Mouse (Mus musculus) hindbrain, embryonic 12.5 days (tissue): ENCODE results near the gene Cd53. TPM values are rescaled to one million over a fixed set of nuclear protein-coding genes. Genes with fewer than 3 reads are reported as not detected.

Source experiments
- ATAC-seq: fragments of 200-750 bp; cut with Nextera tagmentation; 2 replicates; pipeline ENCODE4 v1.8.0; 2017; ENCODE audit warnings: moderate TSS enrichment; ENCODE audit not compliant: low FRiP score
- H3K27ac ChIP-seq: fragments of 300-500 bp; sonication (generic); 2 replicates; pipeline ENCODE4 v1.5.1; 2016; ENCODE audit warnings: mild to moderate bottlenecking
- H3K27me3 ChIP-seq: fragments of 300-500 bp; sonication (generic); 2 replicates; pipeline ENCODE4 v1.6.1; 2016; ENCODE audit warnings: mild to moderate bottlenecking
- H3K36me3 ChIP-seq: fragments of 300-500 bp; sonication (generic); 2 replicates; pipeline ENCODE4 v1.6.1; 2016; ENCODE audit warnings: mild to moderate bottlenecking
- H3K4me1 ChIP-seq: fragments of 300-500 bp; sonication (generic); 2 replicates; pipeline ENCODE4 v1.6.1; 2016
- H3K4me2 ChIP-seq: fragments of 300-500 bp; sonication (generic); replicated peaks from 2 replicates; pipeline ENCODE4 v1.6.1; 2016; ENCODE audit warnings: mild to moderate bottlenecking
- H3K4me3 ChIP-seq: fragments of 300-500 bp; sonication (generic); 2 replicates; pipeline ENCODE4 v1.5.1; 2016; ENCODE audit warnings: mild to moderate bottlenecking
- H3K9ac ChIP-seq: fragments of 300-500 bp; sonication (generic); 2 replicates; pipeline ENCODE4 v1.6.1; 2016; ENCODE audit warnings: mild to moderate bottlenecking, moderate library complexity
- H3K9me3 ChIP-seq: fragments of 300-500 bp; sonication (generic); replicated peaks from 2 replicates; pipeline ENCODE4 v1.6.1; 2016; ENCODE audit warnings: mild to moderate bottlenecking
- WGBS: fragments of 180-500 bp; shearing (Covaris S2); methylation state at CpG from one replicate; pipeline ENCODE4 v1.1.7; 2016; 5-methylcytosine and 5-hydroxymethylcytosine counted together
- polyA plus RNA-seq: library from polyadenylated mRNA; unstranded; fragments of >200 nt; fragmentation: Nextera tagmentation; extraction: Ambion mirVana; gene quantifications from 2 replicates; pipeline ENCODE4 v1.2.1, GENCODE M21; 2016

Cd53 gene
- polyA plus RNA-seq, 1 experiment from 2014 or later: 4.1 TPM

DNA sequence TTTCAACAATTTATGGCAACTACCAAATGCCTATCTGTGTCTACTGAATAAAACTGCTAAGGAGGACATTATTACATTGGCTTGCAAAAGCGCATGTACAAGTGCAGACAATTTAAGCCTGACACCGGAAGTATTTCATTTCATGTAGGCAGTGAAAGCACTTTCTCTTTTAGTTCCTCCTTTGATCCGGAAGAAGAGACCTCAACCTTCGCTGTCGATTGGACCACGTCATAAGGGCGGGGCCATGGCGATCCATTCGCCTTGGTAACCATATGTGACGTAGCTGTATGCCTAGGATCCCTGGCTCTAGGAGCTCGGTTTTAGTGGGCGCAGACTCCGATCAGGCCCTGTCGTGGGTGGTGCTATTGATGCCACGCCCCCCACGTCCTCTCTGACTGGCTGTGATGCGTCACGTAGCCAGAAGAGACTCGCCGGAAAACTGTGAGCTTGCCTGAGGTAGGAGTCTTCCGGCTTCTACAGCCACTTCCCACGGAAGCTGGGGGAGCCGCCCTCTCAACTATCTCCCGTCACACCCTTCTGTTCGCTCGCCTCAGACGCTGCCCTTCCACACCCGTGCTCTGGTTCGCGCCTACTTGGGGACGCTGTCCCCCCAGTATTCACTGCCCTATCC, 68.4 kb downstream of the Cd53 start:
- Histone ChIP-seq H3K4me1 (no peaks in the 10 kb centered on the region), H3K4me3 (peak overlapping the region; percentile 60), H3K27me3 (peaks cover 4% of the 10 kb centered on the region; the same call in 1 of the 2 replicates), H3K27ac (peak overlapping the region; percentile 93), H3K9me3 (peaks cover 3% of the 10 kb centered on the region; the same call in 1 of the 2 replicates), H3K4me2 (peak overlapping the region; percentile 60), H3K9ac (peak overlapping the region; percentile 69), H3K36me3 (no peaks in the 10 kb centered on the region)
- peak; percentile 99 for ATAC-seq
- 2% methylated on average over 31 of the region's 31 CpGs for WGBS

Other genes starting within 250 kb of the Cd53 start
- gene Dram2, start 242.4 kb downstream of the Cd53 start, polyA plus RNA-seq: 49.1 and 50.2 TPM in 2 replicates
- gene Cept1, start 242.3 kb downstream of the Cd53 start, polyA plus RNA-seq: 36.7 and 40.7 TPM in 2 replicates
- gene Lrif1, start 105.2 kb downstream of the Cd53 start, polyA plus RNA-seq: 20.1 and 22.8 TPM in 2 replicates
- not detected in 2 replicates for gene Olfr266, start 36.1 kb upstream of the Cd53 start, polyA plus RNA-seq
- 8.1 and 8.3 TPM in 2 replicates for gene Kcna3, start 246.0 kb upstream of the Cd53 start, polyA plus RNA-seq